Mouse (Mus musculus) adrenal gland, adult 2 months (tissue): ENCODE data around the gene Etnppl. TPM values are rescaled to one million over a fixed set of nuclear protein-coding genes. Genes with fewer than 3 reads are reported as not detected.

Experiments used
- DNase-seq: peaks from one replicate; pipeline ENCODE4 v3.0.0; 2021
- long read RNA-seq: library from polyadenylated mRNA; stranded (forward); transcript quantifications from one replicate; pipeline ENCODE4 v2.0.0, GENCODE M21; 2021
- polyA plus RNA-seq: library from polyadenylated mRNA; depleted of rRNA; stranded (reverse); fragments of >200 nt; gene quantifications from 2 replicates; pipeline ENCODE4 v1.2.3, GENCODE M21; 2012; rRNA removed
- total RNA-seq, 2 experiments: library from RNA; stranded (reverse); gene quantifications; 2 replicates each; pipeline ENCODE4 v1.2.3; 2021

Etnppl gene
- under 1 TPM; 0.21 to 0.72 TPM for total RNA-seq
- polyA plus RNA-seq: 0.07 TPM in 1 of 2 replicates, not detected in the other
- long read RNA-seq: 0 reads

DNA sequence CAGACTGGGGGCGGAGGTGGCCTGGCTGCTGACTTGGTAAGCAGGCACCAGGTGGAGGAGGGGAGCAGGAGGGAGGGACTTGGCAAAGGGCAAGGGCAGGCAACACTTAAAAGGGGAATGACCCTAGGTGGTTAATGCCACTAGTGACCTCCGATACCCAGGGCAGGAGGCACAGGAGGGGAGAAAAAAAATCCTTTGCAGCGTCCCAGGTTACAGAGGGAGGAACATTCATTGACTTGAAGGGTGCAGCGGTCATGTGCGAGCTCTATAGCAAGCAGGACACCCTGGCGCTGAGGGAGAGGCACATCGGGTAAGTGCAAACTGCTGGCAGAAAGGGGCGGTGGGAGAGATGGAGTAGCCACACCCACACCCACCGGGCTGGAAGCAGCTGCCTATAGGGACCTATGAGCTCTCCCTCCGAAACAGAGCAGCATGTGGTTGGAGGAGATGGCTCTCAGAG lies at the start of gene Etnppl:
TSS of gene Etnppl (plus strand) at position 10 of the 460 bp plus-strand sequence.
- DNase-seq: peak; percentile 66

DNA sequence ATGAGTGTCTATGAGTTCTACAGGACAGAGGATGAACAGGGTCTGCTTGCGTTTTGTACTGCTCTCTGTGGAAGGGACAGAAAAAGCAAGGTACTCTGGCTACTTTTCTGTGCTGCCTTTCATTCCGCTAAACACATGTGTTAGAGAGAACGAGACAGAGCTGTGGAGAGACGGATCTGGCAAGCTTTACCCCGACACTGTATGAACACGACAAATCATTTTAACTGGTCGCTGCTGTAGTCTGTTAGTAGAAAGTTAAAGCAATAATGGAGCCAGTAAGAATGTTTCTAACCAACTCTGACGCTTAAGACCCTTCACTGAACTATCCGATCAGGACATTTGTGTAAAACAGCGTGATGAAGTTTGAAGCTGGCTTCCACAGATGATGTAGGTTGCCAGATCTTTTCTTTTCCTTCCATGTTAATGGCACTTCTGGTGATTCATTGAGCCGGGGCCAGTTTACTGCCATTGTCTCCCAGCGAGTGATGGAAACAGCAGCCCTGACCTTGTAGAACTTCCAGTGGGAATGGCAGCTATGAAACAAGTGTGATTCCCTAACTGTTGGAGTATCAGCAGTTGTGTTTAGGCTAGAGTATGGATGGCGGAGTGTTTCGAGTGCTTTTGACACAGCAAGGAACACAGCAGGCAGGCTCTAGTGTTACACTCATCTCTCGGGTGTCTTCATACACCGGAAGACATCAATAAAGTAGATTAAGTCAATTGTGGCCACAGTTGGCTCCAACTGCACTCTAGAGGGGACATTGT lies 48.7 kb upstream of the Etnppl start:
- DNase-seq: peak; percentile 31

DNA sequence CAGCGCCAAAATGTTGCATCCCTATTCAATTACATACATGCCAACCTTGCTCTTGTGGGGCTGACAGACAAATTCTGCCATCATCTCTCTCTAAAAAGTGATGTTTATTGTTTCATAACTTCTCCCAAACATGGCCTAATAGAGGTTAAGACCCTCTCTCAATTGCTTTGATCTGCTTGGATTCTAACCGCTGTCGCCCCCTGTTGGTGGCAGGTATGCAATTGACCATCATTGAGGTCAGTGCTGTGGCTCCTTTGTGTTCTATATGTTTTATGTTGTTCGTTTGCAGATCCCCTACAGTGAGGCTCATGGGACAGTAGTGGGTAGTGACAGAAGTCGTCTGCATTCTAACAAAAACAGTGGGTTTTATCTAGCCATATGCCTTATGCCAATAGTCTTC lies 44.0 kb upstream of the Etnppl start:
- no peak for DNase-seq

DNA sequence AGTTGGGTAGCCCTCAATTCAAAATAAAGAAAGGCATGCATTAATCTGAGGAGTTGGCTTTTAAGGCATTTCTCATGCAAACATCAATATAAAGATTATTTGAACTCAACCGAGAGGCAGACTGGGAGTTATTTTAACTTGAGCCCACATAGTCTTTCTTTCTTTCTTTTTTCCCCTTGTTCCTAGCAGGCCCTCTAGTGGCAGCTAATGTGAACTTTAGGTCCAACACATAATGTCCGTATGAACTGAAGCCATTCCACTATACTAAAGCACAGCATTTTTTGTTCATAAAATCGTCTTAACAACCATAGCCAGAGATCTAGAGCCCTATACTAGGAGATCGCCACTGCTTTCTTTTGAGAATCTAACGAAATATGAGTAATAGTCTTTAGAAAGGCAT lies 42.6 kb upstream of the Etnppl start:
- DNase-seq: peak; percentile 39

DNA sequence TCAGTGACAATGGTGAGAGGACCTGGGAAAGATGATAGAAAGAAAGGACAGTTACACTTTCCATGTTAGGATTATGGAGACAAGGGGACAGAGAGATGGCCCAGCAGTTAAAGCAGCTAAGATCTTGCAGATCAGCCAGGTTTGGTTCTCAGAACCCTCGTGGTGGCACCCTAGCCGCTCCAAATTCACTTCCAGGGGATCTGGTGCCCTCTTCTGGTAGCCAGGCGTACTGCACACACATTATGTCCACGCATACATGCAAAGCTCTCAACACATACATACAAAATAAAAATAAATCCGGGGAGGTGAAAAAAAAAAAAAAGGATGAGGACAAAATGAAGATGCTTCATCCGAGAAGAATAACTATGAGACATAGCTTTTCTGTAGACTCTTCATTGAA lies 40.6 kb upstream of the Etnppl start:
- DNase-seq: no peak

- no peak for DNase-seq
Observed at GRCm38 (mm10) chr3:130579501-130579900, 37.7 kb upstream of the Etnppl start.

DNA sequence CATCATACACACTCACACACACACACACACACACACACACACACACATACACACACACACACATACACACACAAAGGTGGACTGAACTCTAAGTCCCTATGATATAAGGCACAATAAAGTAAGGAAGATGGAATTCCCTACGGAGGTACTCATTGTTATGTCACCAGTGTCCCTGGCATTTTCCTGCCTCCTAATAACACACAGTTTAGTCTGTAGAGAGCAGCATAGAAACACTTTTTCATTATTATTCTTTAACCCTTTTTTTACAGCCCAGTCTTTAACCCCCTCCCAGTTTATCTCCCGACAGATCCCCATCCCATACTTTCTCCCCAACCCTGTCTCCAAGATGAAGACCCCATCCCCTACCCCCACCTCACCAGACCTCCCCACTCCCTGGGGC lies 35.7 kb upstream of the Etnppl start:
- peak; percentile 32 for DNase-seq

GRCm38 (mm10) chr3:130582903-130583664 lies 34.2 kb upstream of the Etnppl start:
- DNase-seq: no peak

DNA sequence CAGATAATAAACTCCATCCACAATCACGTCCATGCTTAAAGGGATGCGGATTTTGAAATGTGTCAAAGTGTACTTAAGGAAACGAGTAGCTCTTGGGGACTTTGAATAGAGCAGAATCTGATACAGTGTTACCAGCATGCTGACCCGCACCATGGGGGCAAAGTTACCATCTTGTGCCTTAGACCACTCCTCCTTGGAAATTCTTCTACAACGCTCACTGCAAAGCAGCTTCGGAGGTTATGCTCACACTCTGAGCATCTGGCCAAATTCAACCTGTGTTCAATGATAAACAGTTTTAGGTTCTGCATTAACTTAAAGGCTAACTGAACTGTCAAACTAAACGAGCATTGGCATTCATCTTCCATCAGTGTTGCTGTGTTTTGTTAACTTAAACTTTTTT lies 33.2 kb upstream of the Etnppl start:
- DNase-seq: no peak

DNA sequence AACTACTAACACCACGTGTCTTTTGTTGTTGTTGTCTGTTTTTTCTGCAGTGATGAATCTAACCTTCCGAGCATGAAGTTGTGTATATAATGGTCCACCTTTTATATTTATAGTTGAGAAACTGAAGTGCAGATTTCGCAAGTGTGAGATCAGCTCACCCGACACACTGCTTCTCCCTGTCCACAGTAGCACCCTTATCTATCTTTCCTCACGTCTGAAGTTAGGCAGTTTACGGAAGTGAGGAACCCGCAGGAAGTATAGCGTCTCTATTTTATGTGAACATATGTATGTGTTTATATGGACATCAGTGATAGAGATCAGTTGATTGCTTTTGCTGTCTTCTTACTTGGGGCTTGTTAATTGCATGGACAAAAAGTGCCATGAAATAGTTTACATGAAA lies 22.2 kb upstream of the Etnppl start:
- DNase-seq: no peak

DNA sequence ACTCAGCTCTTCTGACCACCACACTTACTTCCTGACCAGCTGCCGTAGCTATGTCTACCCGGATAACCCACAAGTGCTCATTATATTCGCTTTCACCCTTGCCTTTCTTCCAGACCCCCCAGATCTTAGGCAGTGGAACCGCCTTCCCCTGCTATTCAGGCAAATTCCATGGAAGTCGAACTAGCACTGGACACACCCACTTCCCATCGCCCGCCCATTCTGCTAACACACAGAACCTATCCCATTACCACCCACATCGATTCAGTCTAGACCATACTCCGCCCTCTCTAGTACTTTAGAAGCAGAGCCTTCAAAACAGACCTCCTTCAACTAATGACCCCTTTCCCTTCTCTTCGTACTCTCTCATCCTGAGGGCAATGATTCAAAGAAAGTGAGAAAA lies 15.8 kb upstream of the Etnppl start:
- no peak for DNase-seq

- peak; percentile 49 for DNase-seq
Observed at GRCm38 (mm10) chr3:130607924-130608323, 9.3 kb upstream of the Etnppl start.

GRCm38 (mm10) chr3:130614444-130614843 lies 2.8 kb upstream of the Etnppl start:
- no peak for DNase-seq

DNA sequence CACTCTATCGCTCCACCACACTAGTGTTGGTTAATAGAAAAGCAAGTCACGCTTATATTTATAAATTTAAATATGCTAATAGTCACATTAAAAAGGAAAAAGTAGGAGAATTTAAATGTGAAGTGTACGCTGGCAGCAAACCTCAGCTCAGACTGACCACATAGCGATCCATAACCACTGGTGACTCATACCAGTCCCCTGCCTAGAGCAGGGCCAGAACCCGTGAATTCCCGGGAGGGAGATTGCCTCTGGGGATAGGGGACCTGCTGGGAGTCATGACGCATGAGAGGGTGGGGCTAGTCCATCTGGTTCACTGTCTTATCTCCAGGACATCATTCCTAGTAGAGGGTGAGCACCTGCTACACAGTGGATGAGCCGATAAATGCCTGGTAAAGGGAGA lies 1.6 kb upstream of the Etnppl start:
- DNase-seq: no peak

DNA sequence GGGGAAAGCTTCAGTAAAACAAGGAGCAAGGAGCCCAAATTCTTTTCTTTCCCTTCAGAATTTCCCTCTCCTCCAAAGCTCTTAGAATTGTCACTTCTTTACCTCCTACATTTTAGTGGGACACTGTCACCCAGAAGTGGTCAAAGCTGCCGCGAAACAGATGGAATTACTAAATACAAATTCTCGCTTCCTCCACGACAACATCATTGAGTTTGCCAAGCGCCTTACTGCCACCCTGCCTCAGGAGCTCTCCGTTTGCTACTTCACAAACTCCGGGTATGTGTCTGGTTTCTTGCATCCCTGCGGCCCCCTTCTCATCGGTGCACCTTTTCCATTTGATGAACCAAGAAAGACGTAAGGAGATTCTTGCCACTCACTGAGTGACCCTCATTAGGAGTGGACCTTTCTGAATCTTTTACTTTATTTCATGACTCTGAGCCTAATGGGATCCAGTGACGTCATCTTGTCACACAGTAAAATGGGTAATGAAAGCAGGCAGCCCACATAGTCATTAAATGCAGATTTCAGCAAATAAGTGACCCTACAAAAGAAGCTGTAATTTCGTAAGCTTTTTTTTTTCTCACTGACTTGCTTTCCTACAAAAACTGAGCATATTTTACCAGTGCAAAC lies 3.4 kb downstream of the Etnppl start:
- DNase-seq: no peak

DNA sequence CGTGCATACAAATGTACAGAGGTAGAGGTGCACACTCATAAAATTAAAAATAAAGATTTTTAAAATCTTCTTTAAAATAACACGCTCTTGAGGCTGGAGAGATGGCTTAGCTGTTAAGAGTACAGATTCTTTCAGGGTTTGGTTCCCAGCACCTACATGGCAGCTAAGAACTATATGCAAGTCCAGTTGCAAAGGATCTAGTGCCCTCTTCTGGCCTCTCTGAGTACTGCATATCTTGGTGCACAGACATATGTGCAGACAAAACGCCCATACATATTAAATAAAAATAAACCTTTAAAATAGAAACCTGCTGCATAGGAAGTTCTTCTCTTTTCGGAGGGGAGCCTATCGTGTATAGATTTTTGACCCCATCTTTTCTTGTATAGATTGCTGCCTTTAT lies 11.1 kb downstream of the Etnppl start:
- no peak for DNase-seq

DNA sequence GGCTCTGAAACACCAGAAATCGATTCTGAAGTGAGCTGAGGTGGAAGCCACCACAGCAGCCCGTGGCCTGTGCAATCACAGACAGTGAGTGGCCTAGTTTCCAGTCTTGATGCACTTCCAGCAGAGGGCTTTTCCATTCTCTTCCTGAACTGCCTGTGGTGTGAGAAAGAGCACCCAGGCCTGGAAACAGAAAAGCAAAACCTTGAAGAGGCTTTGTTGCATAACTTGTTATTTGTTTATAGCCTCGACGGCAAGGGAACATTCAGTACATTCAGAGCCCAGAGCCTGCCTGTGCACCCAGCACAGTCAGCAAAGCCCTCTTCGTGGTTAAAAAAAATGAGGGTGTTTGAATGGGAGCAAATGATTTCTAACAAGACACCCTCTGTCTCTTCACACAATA lies 16.6 kb downstream of the Etnppl start:
- peak; percentile 45 for DNase-seq

- DNase-seq: no peak
Observed at GRCm38 (mm10) chr3:130646110-130646810, 29.0 kb downstream of the Etnppl start.

GRCm38 (mm10) chr3:130649569-130649968 lies 32.3 kb downstream of the Etnppl start:
- peak; percentile 61 for DNase-seq

GRCm38 (mm10) chr3:130660619-130661018 lies 43.4 kb downstream of the Etnppl start:
- DNase-seq: no peak

DNA sequence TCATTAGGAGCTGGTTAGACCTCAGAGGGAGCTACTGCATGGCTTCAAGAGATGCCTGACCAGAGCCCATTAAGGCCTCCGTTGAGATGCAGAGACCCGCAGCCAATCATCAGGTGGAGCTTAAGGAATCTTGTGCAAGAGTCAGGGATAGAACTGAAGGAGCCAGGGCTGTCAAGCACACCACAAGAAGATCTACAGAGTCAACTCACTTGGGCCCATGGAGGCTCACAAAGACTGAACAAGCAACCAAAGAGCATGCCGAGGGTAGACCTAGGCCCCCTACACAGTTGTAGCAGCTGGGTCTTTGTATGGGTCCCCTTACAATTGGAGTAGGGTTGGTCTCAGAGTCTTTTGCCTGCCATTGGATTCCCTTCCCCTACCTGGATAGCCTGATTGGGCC lies 45.2 kb downstream of the Etnppl start:
- no peak for DNase-seq

DNA sequence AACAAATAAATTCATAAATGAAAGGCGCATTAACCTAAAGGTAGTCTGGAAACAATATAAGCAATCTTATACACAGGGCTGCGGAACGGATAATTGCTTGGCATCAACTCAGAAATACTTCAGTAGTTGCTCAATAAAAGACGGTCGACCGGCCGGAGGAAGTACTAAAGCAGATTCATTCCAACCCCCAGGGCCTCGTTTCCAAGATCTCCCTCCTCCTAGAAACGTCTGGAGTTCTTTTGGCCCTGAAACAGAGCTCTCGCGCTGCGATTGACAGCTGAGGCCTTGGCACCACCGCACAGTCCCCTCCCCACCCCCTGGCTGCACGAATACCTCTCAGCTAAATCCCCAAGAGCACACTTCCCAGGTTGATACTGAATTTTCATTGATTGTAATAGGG lies 54.0 kb downstream of the Etnppl start:
- peak; percentile 40 for DNase-seq
